Mouse (Mus musculus) small intestine, adult 2 months (tissue): ENCODE data around the gene Cpm.

Experiments used
- CTCF ChIP-seq: fragments of 200-500 bp; IDR thresholded peaks from 2 replicates; pipeline ENCODE4 v1.5.1; 2012; ENCODE audit warnings: low read depth, mild to moderate bottlenecking, control low read depth, inconsistent platforms, low read length, moderate library complexity, mixed read lengths; ENCODE audit not compliant: insufficient replicate concordance, insufficient read length; ENCODE audit errors: extremely low read depth
- POLR2A ChIP-seq: fragments of 200-500 bp; IDR thresholded peaks from 2 replicates; pipeline ENCODE4 v1.6.1; 2012; ENCODE audit warnings: low read depth, mild to moderate bottlenecking, control low read depth, inconsistent platforms, low read length, moderate library complexity

DNA sequence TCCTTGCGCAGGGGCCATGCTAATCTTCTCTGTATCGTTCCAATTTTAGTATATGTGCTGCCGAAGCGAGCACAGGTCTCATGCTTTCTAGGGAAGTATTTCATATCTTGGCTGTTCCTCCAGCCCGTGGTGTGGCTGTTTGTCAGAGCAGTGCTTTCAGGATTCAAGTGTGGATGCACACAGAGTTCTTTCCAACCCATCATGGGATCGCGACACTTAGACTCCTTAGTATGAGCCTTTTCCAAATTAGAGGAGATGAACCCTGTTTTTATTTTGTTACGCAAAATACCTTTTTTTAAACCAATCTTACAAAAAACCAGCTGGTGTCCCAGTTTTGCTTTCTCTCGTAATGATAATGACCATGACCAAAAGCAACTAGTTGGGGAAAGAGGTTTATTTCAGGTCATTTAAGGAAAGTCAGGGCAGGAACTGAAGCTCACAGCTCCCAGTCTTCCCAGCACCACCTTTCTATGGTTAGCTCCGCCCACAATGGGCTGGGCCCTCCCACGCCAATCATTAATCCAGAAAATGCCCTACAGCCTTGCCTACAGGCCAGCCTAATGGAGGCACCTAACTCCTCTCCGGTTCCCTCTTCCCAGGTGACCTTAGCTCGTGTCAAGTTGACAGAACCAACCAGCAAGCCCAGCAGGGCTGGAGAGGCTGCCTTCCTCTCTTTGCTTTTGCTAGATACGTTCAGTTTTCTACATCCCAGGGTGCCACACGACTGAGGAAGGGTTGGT is 33.2 kb downstream of the Cpm start:
- TF ChIP-seq POLR2A (no peak; the same call in 1 of the 2 replicates), CTCF (no peak)
